Mouse (Mus musculus) C2C12 (cell line): ENCODE measurements around the gene Ppp2r2c. TPM values are rescaled to one million over a fixed set of nuclear protein-coding genes. Genes with fewer than 3 reads are reported as not detected.

Source experiments
- H3K27me3 ChIP-seq: one replicate; pipeline ENCODE4 v1.6.1; 2011; ENCODE audit not compliant: control insufficient read depth, insufficient read depth, insufficient read length
- H3K36me3 ChIP-seq: one replicate; pipeline ENCODE4 v1.6.1; 2011; ENCODE audit not compliant: control insufficient read depth, insufficient read depth
- H3K4me3 ChIP-seq: one replicate; pipeline ENCODE4 v1.5.1; 2011; ENCODE audit warnings: mild to moderate bottlenecking, control low read depth; ENCODE audit not compliant: poor library complexity, insufficient read depth, severe bottlenecking
- H3K79me2 ChIP-seq: one replicate; pipeline ENCODE4 v1.6.1; 2011; ENCODE audit not compliant: control insufficient read depth, insufficient read depth
- H3K79me3 ChIP-seq: one replicate; pipeline ENCODE4 v1.6.1; 2011; ENCODE audit warnings: low read depth, control low read depth
- H3ac ChIP-seq: one replicate; pipeline ENCODE3; 2011; ENCODE audit warnings: low read depth; ENCODE audit not compliant: control insufficient read depth, insufficient read length
- CEBPB ChIP-seq: IDR thresholded peaks from one replicate; pipeline ENCODE4 v1.6.1; 2011; ENCODE audit warnings: low read depth, mild to moderate bottlenecking, control low read depth, moderate library complexity
- CTCF ChIP-seq: IDR thresholded peaks from one replicate; pipeline ENCODE4 v1.5.1; 2011; ENCODE audit not compliant: control insufficient read depth, insufficient read depth, insufficient read length
- FOSL1 ChIP-seq: IDR thresholded peaks from one replicate; pipeline ENCODE4 v1.8.0; 2011; ENCODE audit warnings: mild to moderate bottlenecking, low read length; ENCODE audit not compliant: poor library complexity, insufficient read depth, severe bottlenecking
- MAX ChIP-seq: IDR thresholded peaks from one replicate; pipeline ENCODE4 v1.6.1; 2011; ENCODE audit warnings: mild to moderate bottlenecking, control low read depth
- MYOD1 ChIP-seq: IDR thresholded peaks from one replicate; pipeline ENCODE4 v1.6.1; 2011; ENCODE audit warnings: low read depth; ENCODE audit not compliant: control insufficient read depth, insufficient read length
- MYOG ChIP-seq: IDR thresholded peaks from one replicate; pipeline ENCODE4 v1.6.1; 2011; ENCODE audit not compliant: control insufficient read depth, insufficient read length; ENCODE audit errors: extremely low read depth
- USF1 ChIP-seq: IDR thresholded peaks from one replicate; pipeline ENCODE4 v1.6.1; 2011; ENCODE audit warnings: low read depth, mild to moderate bottlenecking, control low read depth, moderate library complexity
- polyA plus RNA-seq: library from polyadenylated mRNA; unstranded; fragments of >200 nt; fragmentation: generic; extraction: Trizol; gene quantifications from one replicate; pipeline ENCODE4 v1.2.1, GENCODE M21; 2012; ENCODE audit warnings: missing spikeins

Ppp2r2c gene
- polyA plus RNA-seq, 1 experiment = not detected

DNA sequence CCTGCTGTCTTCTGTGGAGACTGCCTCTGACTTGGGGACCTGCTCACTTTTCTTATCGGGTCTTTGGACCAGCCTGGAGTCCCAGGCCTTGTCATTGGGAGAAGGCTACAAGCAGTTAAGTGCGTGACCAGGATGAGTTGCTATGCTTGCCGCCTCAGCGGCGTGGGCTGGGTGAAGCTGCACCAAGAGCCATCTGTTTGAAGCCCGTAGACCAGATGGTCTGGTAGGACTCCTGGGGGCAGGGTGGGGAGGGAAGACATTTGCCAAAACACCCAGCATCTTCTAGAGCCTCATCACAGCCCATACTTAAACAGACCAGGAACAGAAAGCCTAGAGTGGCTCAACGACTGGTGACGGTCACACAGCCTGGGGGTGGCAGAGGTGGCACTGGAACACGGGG is 24.9 kb downstream of the Ppp2r2c start:
- H3K79me2 ChIP-seq = no peaks in the 10 kb centered on the region
- H3ac ChIP-seq = no peak overlapping the region
- no peaks in the 10 kb centered on the region for H3K36me3 ChIP-seq
- no peak overlapping the region for H3K4me3 ChIP-seq
- peaks cover 61% of the 10 kb centered on the region for H3K27me3 ChIP-seq
- TF ChIP-seq USF1 (no peak), MYOD1 (no peak), CEBPB (no peak), FOSL1 (no peak), MAX (no peak), CTCF (no peak), MYOG (no peak)
- H3K79me3 ChIP-seq = no peaks in the 10 kb centered on the region

DNA sequence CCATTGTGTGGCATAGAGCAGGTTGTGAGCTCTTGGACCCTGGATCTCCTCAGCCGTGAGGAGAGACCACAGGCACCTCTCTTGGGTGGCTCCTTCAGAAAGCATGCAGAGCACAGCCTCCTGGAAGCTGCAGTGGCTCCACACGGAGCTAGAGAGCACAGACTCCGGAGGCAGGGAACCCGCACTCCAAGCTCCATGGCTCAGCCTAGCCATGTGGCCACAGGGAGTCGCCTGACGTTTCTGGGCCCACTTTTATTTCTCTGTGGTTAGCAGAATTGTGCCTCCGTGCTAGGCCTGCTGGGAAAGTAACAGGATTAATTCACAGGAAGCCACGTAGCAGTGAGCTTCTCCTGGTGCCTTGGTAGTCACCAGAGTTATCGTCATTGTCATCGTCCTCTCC is 25.8 kb downstream of the Ppp2r2c start:
- TF ChIP-seq MAX (no peak), CEBPB (no peak), CTCF (no peak), MYOD1 (no peak), MYOG (no peak), FOSL1 (no peak), USF1 (no peak)
- H3K36me3 ChIP-seq = no peaks in the 10 kb centered on the region
- no peaks in the 10 kb centered on the region for H3K79me3 ChIP-seq
- no peaks in the 10 kb centered on the region for H3K79me2 ChIP-seq
- no peak overlapping the region for H3K4me3 ChIP-seq
- H3K27me3 ChIP-seq = peaks cover 59% of the 10 kb centered on the region
- no peak overlapping the region for H3ac ChIP-seq

DNA sequence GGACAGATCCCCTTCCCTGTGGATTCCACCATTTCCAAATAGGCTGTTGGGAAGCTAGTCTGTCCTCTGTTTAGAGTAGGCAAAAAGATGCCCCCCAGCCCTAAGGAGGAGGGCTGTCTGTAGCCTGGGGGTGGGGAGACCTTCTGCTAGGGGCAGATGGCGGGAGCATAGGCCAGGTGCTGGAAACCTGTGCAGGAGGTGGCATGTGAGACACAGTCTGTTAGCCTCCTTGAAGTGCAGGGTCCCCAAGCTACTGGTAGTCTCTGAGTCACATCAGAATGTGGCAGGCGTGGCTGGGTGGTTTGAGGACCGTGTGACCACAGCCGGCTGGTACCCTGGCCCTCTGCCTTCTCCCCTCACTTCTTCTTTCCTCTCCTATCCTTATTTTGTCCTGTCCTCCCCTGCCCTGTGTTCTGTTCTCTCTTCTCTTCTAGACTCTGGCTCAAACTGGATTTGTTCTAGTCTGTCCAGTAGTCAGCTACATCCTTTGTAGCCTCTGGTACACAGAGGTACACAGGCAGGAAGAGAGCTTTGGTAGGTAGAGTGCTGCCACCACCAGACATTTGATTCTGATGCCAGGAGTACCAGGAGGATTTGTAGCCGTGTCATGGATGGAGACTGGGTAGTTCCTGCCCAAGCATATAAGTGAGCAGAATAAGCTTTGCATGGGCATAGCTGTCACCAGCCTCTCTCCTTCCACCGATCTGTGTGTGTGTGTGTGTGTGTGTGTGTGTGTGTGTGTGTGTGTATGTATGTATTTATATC is 26.5 kb downstream of the Ppp2r2c start:
- no peak overlapping the region for H3ac ChIP-seq
- no peaks in the 10 kb centered on the region for H3K36me3 ChIP-seq
- no peak overlapping the region for H3K4me3 ChIP-seq
- H3K79me3 ChIP-seq = no peaks in the 10 kb centered on the region
- peaks cover 63% of the 10 kb centered on the region for H3K27me3 ChIP-seq
- no peaks in the 10 kb centered on the region for H3K79me2 ChIP-seq
- TF ChIP-seq CTCF (no peak), MYOD1 (no peak), CEBPB (no peak), MYOG (no peak), MAX (no peak), USF1 (no peak), FOSL1 (no peak)

DNA sequence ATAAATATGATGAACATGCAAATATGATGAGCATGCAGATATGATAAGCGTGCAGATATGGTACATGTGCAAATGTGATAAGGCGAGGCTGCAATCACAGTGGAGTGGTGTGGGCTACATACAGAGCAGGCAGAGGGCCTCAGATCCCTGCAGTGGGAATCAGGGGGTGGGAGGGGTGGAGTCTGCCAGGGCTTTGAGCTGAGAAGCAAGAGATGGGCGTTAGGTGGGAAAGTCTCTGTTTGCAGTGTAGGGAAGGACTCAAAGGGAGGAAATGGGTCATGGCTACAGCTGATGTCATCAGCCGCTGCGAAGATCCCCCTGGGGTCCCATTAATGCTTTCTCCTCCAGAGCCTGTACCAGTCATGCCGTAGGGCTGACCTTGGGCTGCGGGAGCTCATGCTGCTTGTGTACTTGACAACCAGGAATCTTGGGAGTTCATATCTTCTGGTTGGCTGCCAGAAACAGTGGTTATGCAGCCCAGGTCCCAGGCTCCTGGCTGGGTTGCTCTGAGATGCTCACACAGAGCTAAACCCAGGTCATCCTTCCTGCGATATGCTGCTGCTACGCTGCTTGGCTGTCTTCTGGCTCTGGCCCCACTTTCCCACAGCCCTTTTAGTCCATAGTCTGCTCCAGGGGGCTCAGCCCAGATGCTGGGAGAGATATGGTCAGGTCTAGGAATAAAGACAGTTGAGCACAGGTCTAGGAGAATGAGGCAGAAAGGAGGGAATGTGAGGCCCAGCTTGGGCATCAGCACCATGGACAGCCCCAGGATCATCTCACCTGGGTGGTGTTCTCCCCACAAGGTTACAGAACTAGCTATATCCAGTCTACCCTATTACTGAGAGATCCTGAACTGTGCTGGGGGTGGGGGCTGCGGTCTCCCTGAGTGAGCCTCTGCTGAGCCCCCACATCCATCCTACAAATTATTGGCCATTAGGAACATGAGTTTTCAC is 27.6 kb downstream of the Ppp2r2c start:
- Histone ChIP-seq H3K79me2 (no peaks in the 10 kb centered on the region), H3K79me3 (no peaks in the 10 kb centered on the region), H3K36me3 (no peaks in the 10 kb centered on the region), H3K4me3 (no peak overlapping the region), H3K27me3 (peaks cover 52% of the 10 kb centered on the region), H3ac (no peak overlapping the region)
- no peak for TF ChIP-seq FOSL1
- no peak for TF ChIP-seq MAX
- no peak for TF ChIP-seq USF1
- no peak for TF ChIP-seq CTCF
- TF ChIP-seq CEBPB = no peak
- no peak for TF ChIP-seq MYOD1
- no peak for TF ChIP-seq MYOG

DNA sequence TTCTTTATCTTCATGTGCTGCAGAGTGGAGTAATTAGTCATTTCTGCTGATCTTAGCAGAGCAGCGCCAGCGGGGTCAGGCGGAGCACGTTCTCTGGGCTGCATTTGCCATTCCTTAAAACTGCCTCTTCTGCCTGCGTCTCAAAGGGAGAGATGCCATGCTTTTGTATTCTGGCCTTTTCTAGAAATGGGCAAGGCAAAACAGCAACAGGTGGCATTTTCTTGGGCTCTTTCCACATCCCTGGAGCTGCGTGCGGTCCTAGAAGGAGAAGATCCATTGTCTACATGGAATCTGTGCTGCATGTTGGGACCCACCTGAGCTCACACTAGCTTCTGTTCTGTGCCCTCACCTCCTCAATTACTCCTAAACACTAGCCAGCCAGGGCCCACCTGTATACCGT is 29.7 kb downstream of the Ppp2r2c start:
- no peak for TF ChIP-seq CEBPB
- TF ChIP-seq FOSL1 = no peak
- no peak for TF ChIP-seq CTCF
- TF ChIP-seq MAX = no peak
- TF ChIP-seq MYOD1 = no peak
- TF ChIP-seq USF1 = no peak
- no peak for TF ChIP-seq MYOG
- no peaks in the 10 kb centered on the region for H3K36me3 ChIP-seq
- no peaks in the 10 kb centered on the region for H3K79me2 ChIP-seq
- H3ac ChIP-seq = no peak overlapping the region
- no peaks in the 10 kb centered on the region for H3K79me3 ChIP-seq
- no peak overlapping the region for H3K4me3 ChIP-seq
- peaks cover 41% of the 10 kb centered on the region for H3K27me3 ChIP-seq
